Mouse (Mus musculus): ENCODE data around the gene Msx3. TPM values are rescaled to one million over a fixed set of nuclear protein-coding genes. Genes with fewer than 3 reads are reported as not detected.

The Msx3 gene
- polyA plus RNA-seq, 1 experiment from 2014 or later, result 1.2 TPM

- ATAC-seq, result no peak
- H3K27ac ChIP-seq (ENCODE audit: low read depth, low read length), result no peak overlapping the region
- H3K9me3 ChIP-seq (replicated peaks; ENCODE audit: control insufficient read depth, low read length), result no peaks in the 10 kb centered on the region
- H3K4me3 ChIP-seq (ENCODE audit: low read depth, low read length), result no peak overlapping the region
- no peak overlapping the region for H3K4me2 ChIP-seq (ENCODE audit: low read length)
- peaks cover 57% of the 10 kb centered on the region for H3K36me3 ChIP-seq (ENCODE audit: control insufficient read depth, insufficient read depth, low read length)
- DNase-seq (ENCODE audit: low spot score), result no peak
- WGBS, result 93% methylated on average over 9 of the region's 9 CpGs
- no peaks in the 10 kb centered on the region for H3K4me1 ChIP-seq (ENCODE audit: control insufficient read depth, insufficient read depth, low read length)
- no peak overlapping the region for H3K9ac ChIP-seq (ENCODE audit: low read length)
- H3K27me3 ChIP-seq (replicated peaks; ENCODE audit: control insufficient read depth, insufficient read depth, low read length), result no peaks in the 10 kb centered on the region
Observed at GRCm38 (mm10) chr7:140007781-140008180, 41.1 kb downstream of the Msx3 start.

GRCm38 (mm10) chr7:140006861-140007611 lies 41.9 kb downstream of the Msx3 start:
- no peak overlapping the region for H3K4me3 ChIP-seq (ENCODE audit: low read depth, low read length)
- H3K27ac ChIP-seq (ENCODE audit: low read depth, low read length), result no peak overlapping the region
- H3K9me3 ChIP-seq (replicated peaks; ENCODE audit: control insufficient read depth, low read length), result no peaks in the 10 kb centered on the region
- no peak for ATAC-seq
- H3K4me1 ChIP-seq (ENCODE audit: control insufficient read depth, insufficient read depth, low read length), result no peaks in the 10 kb centered on the region
- DNase-seq (ENCODE audit: low spot score), result no peak
- no peak overlapping the region for H3K9ac ChIP-seq (ENCODE audit: low read length)
- H3K4me2 ChIP-seq (ENCODE audit: low read length), result no peak overlapping the region
- peaks cover 62% of the 10 kb centered on the region for H3K36me3 ChIP-seq (ENCODE audit: control insufficient read depth, insufficient read depth, low read length)
- WGBS, result 94% methylated on average over 9 of the region's 9 CpGs
- no peaks in the 10 kb centered on the region for H3K27me3 ChIP-seq (replicated peaks; ENCODE audit: control insufficient read depth, insufficient read depth, low read length)

- H3K4me2 ChIP-seq (ENCODE audit: low read length), result no peak overlapping the region
- no peaks in the 10 kb centered on the region for H3K4me1 ChIP-seq (ENCODE audit: control insufficient read depth, insufficient read depth, low read length)
- ATAC-seq (no peak), DNase-seq (ENCODE audit: low spot score) (no peak)
- H3K36me3 ChIP-seq (ENCODE audit: control insufficient read depth, insufficient read depth, low read length), result peaks cover 73% of the 10 kb centered on the region
- 93% methylated on average over 8 of the region's 8 CpGs for WGBS
- no peaks in the 10 kb centered on the region for H3K9me3 ChIP-seq (replicated peaks; ENCODE audit: control insufficient read depth, low read length)
- H3K27me3 ChIP-seq (replicated peaks; ENCODE audit: control insufficient read depth, insufficient read depth, low read length), result no peaks in the 10 kb centered on the region
- no peak overlapping the region for H3K27ac ChIP-seq (ENCODE audit: low read depth, low read length)
- H3K4me3 ChIP-seq (ENCODE audit: low read depth, low read length), result no peak overlapping the region
- H3K9ac ChIP-seq (ENCODE audit: low read length), result no peak overlapping the region
Observed at GRCm38 (mm10) chr7:140004666-140005065, 44.2 kb downstream of the Msx3 start.

- H3K36me3 ChIP-seq (ENCODE audit: control insufficient read depth, insufficient read depth, low read length), result peaks cover 91% of the 10 kb centered on the region
- DNase-seq (ENCODE audit: low spot score), result no peak
- no peak for ATAC-seq
- no peak overlapping the region for H3K27ac ChIP-seq (ENCODE audit: low read depth, low read length)
- H3K4me1 ChIP-seq (ENCODE audit: control insufficient read depth, insufficient read depth, low read length), result no peaks in the 10 kb centered on the region
- H3K9ac ChIP-seq (ENCODE audit: low read length), result no peak overlapping the region
- H3K9me3 ChIP-seq (replicated peaks; ENCODE audit: control insufficient read depth, low read length), result no peaks in the 10 kb centered on the region
- H3K27me3 ChIP-seq (replicated peaks; ENCODE audit: control insufficient read depth, insufficient read depth, low read length), result no peaks in the 10 kb centered on the region
- WGBS, result 49% methylated on average over 12 of the region's 12 CpGs
- H3K4me2 ChIP-seq (ENCODE audit: low read length), result no peak overlapping the region
- no peak overlapping the region for H3K4me3 ChIP-seq (ENCODE audit: low read depth, low read length)
Observed at GRCm38 (mm10) chr7:140001086-140001740, 47.7 kb downstream of the Msx3 start.

GRCm38 (mm10) chr7:139998691-139999350 lies 50.1 kb downstream of the Msx3 start:
- H3K36me3 ChIP-seq (ENCODE audit: control insufficient read depth, insufficient read depth, low read length), result peaks cover 81% of the 10 kb centered on the region
- no peaks in the 10 kb centered on the region for H3K4me1 ChIP-seq (ENCODE audit: control insufficient read depth, insufficient read depth, low read length)
- WGBS, result 95% methylated on average over 13 of the region's 13 CpGs
- H3K27me3 ChIP-seq (replicated peaks; ENCODE audit: control insufficient read depth, insufficient read depth, low read length), result no peaks in the 10 kb centered on the region
- H3K4me2 ChIP-seq (ENCODE audit: low read length), result no peak overlapping the region
- H3K27ac ChIP-seq (ENCODE audit: low read depth, low read length), result no peak overlapping the region
- no peak overlapping the region for H3K9ac ChIP-seq (ENCODE audit: low read length)
- ATAC-seq (no peak), DNase-seq (ENCODE audit: low spot score) (no peak)
- H3K4me3 ChIP-seq (ENCODE audit: low read depth, low read length), result no peak overlapping the region
- H3K9me3 ChIP-seq (replicated peaks; ENCODE audit: control insufficient read depth, low read length), result no peaks in the 10 kb centered on the region

Other genes starting within 250 kb of the Msx3 start
- gene Adgra1, start 214.9 kb downstream of the Msx3 start, polyA plus RNA-seq (2014; fragmentation: Nextera tagmentation; extraction: Ambion mirVana), result 7.4 and 8.1 TPM in 2 replicates
- gene Kndc1, start 154.4 kb downstream of the Msx3 start, polyA plus RNA-seq (2014; fragmentation: Nextera tagmentation; extraction: Ambion mirVana), result 7.0 and 8.7 TPM in 2 replicates
- not detected in 2 replicates for gene Utf1, start 105.3 kb downstream of the Msx3 start, polyA plus RNA-seq (2014; fragmentation: Nextera tagmentation; extraction: Ambion mirVana)
- 0.51 and 0.86 TPM in 2 replicates for gene 6430531B16Rik, start 70.3 kb downstream of the Msx3 start, polyA plus RNA-seq (2014; fragmentation: Nextera tagmentation; extraction: Ambion mirVana)
- gene Adam8, start 56.5 kb downstream of the Msx3 start, polyA plus RNA-seq (2014; fragmentation: Nextera tagmentation; extraction: Ambion mirVana), result 1.3 and 2.1 TPM in 2 replicates
- 52.5 and 53.6 TPM in 2 replicates for gene Zfp511, start 12.7 kb downstream of the Msx3 start, polyA plus RNA-seq (2014; fragmentation: Nextera tagmentation; extraction: Ambion mirVana)
- 64.3 and 67.7 TPM in 2 replicates for gene Tubgcp2, start 12.4 kb downstream of the Msx3 start, polyA plus RNA-seq (2014; fragmentation: Nextera tagmentation; extraction: Ambion mirVana)
- 114 and 141 TPM in 2 replicates for gene Caly, start 33.5 kb upstream of the Msx3 start, polyA plus RNA-seq (2014; fragmentation: Nextera tagmentation; extraction: Ambion mirVana)
- gene Prap1, start 44.3 kb upstream of the Msx3 start, polyA plus RNA-seq (2014; fragmentation: Nextera tagmentation; extraction: Ambion mirVana), result not detected in 2 replicates
- gene Fuom, start 53.4 kb upstream of the Msx3 start, polyA plus RNA-seq (2014; fragmentation: Nextera tagmentation; extraction: Ambion mirVana), result 19.7 and 23.9 TPM in 2 replicates
- gene Paox, start 66.7 kb upstream of the Msx3 start, polyA plus RNA-seq (2014; fragmentation: Nextera tagmentation; extraction: Ambion mirVana), result 7.2 and 8.8 TPM in 2 replicates
- 138 and 154 TPM in 2 replicates for gene Echs1, start 67.4 kb upstream of the Msx3 start, polyA plus RNA-seq (2014; fragmentation: Nextera tagmentation; extraction: Ambion mirVana)
- gene Mtg1, start 88.5 kb upstream of the Msx3 start, polyA plus RNA-seq (2014; fragmentation: Nextera tagmentation; extraction: Ambion mirVana), result 40.7 and 42.9 TPM in 2 replicates
- gene Sprn, start 105.8 kb upstream of the Msx3 start, polyA plus RNA-seq (2014; fragmentation: Nextera tagmentation; extraction: Ambion mirVana), result 7.9 and 9.7 TPM in 2 replicates
- gene Olfr522, start 115.7 kb upstream of the Msx3 start, polyA plus RNA-seq (2014; fragmentation: Nextera tagmentation; extraction: Ambion mirVana), result not detected in 2 replicates
- not detected in 2 replicates for gene Olfr523, start 124.1 kb upstream of the Msx3 start, polyA plus RNA-seq (2014; fragmentation: Nextera tagmentation; extraction: Ambion mirVana)
- gene Olfr524, start 156.9 kb upstream of the Msx3 start, polyA plus RNA-seq (2014; fragmentation: Nextera tagmentation; extraction: Ambion mirVana), result not detected in 2 replicates
- gene Cd163l1, start 169.2 kb upstream of the Msx3 start, polyA plus RNA-seq (2014; fragmentation: Nextera tagmentation; extraction: Ambion mirVana), result not detected in 2 replicates
- gene 5830411N06Rik, start 198.2 kb upstream of the Msx3 start, polyA plus RNA-seq (2014; fragmentation: Nextera tagmentation; extraction: Ambion mirVana), result not detected in 2 replicates

Measured in forebrain, embryonic 14.5 days (tissue).